Mouse (Mus musculus) thymus, postnatal 4 days (tissue): ENCODE measurements around the gene Negr1.

Experiments used
- DNase-seq: peaks from one replicate; pipeline ENCODE4 v3.0.0; 2021

Negr1 gene

DNA sequence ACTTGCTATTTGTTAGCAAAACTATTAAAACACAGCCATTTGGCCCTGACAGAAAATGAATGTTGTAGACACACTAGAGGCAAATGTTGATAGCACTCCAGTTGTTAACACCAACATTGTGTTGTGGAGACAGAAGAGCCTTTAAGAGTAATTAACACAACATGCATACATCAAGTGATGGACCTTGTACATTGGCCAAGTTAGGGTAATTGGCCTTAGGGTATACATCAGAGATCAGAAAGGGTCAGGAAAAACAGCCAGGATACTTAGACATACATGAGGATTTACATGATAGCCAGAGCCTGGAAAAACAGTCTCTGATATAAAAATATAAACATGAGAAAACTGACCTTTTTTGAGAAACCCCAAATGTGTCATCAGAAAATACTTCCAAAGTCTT lies 255.3 kb downstream of the Negr1 start:
- no peak for DNase-seq

GRCm38 (mm10) chr3:156817452-156817851 lies 255.9 kb downstream of the Negr1 start:
- DNase-seq: no peak

- no peak for DNase-seq
Observed at GRCm38 (mm10) chr3:156823039-156823438, 261.4 kb downstream of the Negr1 start.

- DNase-seq: no peak
Observed at GRCm38 (mm10) chr3:156833920-156834319, 272.3 kb downstream of the Negr1 start.

DNA sequence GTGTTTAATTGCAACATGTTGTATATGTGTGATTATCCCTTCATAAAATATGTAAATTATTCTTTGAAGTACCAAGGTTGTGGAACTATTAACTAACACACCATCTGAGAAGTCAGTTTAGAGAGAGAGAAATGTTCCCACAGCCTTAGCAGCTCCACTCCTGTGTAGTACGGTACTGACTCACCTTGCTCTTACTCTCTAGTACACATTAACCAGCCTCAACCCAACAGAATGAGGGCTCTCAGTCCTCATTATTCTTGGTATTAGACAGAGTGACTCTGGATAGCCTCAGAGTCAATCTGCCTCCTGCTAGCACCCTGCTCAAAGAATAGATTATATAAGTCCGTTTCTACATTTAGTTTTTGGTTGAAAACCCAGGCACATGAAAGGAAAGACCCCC lies 277.0 kb downstream of the Negr1 start:
- no peak for DNase-seq

- no peak for DNase-seq
Observed at GRCm38 (mm10) chr3:156848385-156848784, 286.8 kb downstream of the Negr1 start.

GRCm38 (mm10) chr3:156851921-156852320 lies 290.3 kb downstream of the Negr1 start:
- no peak for DNase-seq

- DNase-seq: no peak
Observed at GRCm38 (mm10) chr3:156870239-156870921, 308.8 kb downstream of the Negr1 start.

DNA sequence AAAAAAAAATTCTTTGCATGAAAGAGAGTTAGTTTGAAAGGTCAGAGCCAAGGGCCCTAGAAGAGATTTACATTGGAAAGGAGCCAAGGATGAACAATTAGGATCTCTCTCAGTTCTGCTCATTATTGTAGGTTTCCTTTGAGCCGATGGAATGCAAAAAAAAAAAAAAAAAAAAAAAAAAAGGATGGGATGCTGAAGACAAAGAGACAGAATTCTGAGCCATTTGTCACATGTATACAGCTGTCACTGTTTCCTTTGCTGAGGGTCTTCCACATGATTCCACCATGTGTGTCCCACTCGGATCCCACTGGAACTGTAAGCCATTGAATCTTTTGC lies 309.3 kb downstream of the Negr1 start:
- no peak for DNase-seq

- DNase-seq: no peak
Observed at GRCm38 (mm10) chr3:156871641-156872196, 310.1 kb downstream of the Negr1 start.

DNA sequence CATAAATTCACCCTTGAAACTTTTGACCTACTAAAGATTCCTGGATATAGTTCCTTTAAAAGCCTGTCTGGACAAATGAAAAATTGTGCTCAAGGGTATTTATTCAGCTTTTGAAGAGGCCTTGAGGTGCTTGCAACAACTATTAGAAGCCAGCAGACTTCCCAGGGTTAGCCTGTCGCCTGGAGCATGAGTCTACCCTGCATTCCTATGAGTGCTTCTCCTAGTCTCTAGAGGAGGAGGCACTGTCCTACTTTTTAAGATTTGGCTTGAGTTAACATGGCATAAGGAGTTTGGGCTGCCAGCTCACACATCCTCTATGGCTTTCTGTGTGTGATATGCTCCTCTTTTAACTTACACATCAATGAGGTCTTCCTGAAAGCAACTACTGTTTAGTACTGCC lies 315.0 kb downstream of the Negr1 start:
- no peak for DNase-seq

GRCm38 (mm10) chr3:156882129-156882528 lies 320.5 kb downstream of the Negr1 start:
- no peak for DNase-seq

GRCm38 (mm10) chr3:156883873-156884272 lies 322.3 kb downstream of the Negr1 start:
- DNase-seq: no peak

DNA sequence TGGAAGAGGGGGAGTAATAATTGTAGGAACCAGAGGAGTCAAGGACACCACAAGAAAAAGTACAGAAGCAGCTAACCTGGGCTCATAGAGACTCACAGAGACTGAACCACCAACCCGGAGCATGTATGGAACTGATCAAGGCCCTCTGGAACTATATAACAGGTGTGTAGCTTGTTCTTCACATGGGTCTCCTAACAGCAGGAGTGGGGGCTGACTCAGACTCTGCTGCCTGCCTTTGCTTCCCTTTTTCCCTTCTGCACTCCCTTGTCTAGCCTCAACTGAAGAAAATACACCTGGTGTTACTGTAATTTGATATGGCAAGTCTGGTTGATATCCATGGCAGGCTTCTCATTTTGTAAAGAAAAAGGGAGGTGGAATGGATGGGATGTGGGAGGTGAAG lies 324.1 kb downstream of the Negr1 start:
- DNase-seq: no peak

GRCm38 (mm10) chr3:156886915-156887314 lies 325.3 kb downstream of the Negr1 start:
- no peak for DNase-seq

- DNase-seq: no peak
Observed at GRCm38 (mm10) chr3:156890986-156891385, 329.4 kb downstream of the Negr1 start.

GRCm38 (mm10) chr3:156895322-156895721 lies 333.7 kb downstream of the Negr1 start:
- DNase-seq: no peak

- no peak for DNase-seq
Observed at GRCm38 (mm10) chr3:156896106-156896505, 334.5 kb downstream of the Negr1 start.

DNA sequence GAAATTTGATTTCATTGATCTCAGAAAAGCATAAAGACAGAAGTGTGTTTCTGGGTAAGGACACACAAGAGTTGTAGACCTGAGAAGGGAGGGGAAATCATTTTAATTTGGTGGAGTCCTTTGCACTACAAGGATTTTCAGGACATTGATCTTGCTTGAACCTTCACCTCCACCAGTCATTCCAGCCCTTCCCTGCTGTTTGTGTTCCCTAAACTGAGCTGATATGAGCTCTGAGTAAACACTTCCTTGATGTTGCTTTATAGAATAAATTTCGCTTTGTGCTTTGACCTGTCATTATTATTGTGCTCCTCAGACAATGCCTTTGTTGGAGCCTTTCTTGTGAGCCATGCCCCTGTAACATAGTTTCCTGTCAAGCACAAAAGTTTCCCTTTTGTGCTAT lies 335.0 kb downstream of the Negr1 start:
- DNase-seq: no peak

DNA sequence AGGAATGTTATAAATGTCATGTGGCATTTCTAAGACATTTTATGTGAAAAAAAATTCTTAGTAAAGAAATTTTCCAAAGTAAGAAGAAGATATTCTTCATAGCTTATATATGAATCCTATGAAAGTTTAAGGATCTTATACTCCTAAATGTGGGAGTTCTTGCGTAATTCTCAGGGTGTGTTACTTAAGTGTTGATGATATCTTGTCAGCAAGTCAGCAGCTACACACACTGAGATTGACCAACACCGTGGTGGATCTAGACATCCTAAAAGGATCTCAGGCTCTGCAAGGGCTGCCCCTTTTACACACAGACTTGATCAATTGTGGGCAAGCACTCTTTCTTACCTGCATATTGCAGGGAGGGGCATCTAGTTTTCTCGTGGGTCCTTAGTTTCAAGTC lies 339.5 kb downstream of the Negr1 start:
- DNase-seq: no peak

DNA sequence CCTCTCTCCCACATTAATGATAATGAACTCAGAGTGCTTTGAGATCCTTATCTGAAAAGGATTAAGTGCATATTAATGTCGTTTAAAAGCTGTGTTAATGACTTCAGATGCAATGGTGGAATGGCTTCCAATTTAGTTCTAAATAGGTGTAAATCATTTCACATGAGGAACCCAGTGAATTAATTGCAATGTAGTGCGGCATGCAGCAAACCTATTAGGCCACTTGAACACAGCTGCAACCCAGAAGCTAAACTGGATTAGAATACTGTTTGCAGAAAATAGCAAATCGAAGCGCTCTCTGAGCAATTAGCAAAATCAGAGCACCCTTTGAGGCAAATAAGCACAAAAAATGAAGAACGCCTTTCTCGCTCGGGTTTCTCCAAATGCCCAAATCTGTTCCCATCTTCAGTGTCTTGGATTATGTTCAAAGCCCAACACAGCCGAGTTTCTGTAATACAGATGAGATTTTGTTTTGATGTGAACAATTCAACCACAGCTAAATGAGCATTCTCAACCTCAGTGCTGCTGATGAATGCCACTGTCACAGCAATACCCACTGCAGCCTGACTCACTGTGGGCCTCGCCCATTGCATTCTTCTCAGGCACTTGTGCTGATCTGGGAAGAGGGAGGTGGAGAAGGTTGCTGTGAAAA lies 342.5 kb downstream of the Negr1 start:
- DNase-seq: no peak

DNA sequence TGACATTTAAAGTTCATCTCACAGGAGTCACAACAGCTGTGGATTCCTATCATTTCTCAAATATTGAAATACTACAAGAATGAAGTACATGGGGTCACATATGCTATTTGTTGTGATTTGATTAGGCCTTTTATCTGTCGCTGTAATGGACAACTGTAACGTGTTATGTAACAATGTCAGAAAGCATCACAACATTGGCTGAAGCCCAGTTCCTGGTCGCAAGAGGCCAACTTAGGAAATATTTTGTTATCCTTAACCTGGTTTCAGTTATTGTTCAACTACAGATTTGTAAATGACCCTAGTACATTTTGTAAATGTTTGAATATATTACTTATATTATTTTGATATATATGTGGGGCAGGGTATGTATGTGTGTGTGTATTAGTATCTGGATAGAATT lies 351.2 kb downstream of the Negr1 start:
- no peak for DNase-seq

DNA sequence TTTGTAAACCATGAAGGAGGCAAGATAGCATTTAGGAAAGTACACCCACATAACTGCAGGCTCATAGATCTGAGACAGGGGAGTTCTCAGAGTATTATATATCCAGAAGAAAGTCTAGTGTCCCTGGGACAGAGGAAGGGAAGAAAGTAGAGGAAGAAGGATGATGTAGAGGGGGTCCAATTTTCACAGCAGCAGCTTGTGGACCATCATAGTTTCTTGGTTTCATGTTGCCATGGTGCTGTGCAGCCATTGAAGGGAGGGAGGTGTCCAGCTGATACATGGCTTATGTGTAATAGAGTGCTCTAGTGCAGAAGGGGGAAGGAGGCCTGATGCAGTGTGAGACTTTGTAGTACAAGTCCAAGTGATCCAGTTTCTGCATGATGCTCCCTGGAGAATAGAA lies 359.8 kb downstream of the Negr1 start:
- DNase-seq: no peak

- DNase-seq: no peak
Observed at GRCm38 (mm10) chr3:156923159-156923558, 361.6 kb downstream of the Negr1 start.

GRCm38 (mm10) chr3:156925102-156925501 lies 363.5 kb downstream of the Negr1 start:
- no peak for DNase-seq
